Mouse (Mus musculus) embryonic facial prominence, embryonic 12.5 days (tissue): ENCODE measurements around the gene Prss8. TPM values are rescaled to one million over a fixed set of nuclear protein-coding genes. Genes with fewer than 3 reads are reported as not detected.
A peak's percentile ranks its signal among the peaks of the same experiment; 100 is the strongest.
"Not testable (repeated sequence)": the region's sequence is repeated elsewhere in the genome, so short reads cannot be mapped to it uniquely, and the experiment has no call there.

ENCODE experiments used
- ATAC-seq: fragments of 200-750 bp; cut with Nextera tagmentation; 2 replicates; pipeline ENCODE4 v1.8.0; 2017; ENCODE audit not compliant: insufficient number of reproducible peaks, insufficient read depth, low FRiP score, low TSS enrichment
- H3K27ac ChIP-seq: fragments of 300-500 bp; sonication (generic); 2 replicates; pipeline ENCODE4 v1.5.1; 2016; ENCODE audit warnings: mild to moderate bottlenecking
- H3K27me3 ChIP-seq: fragments of 300-500 bp; sonication (generic); 2 replicates; pipeline ENCODE4 v1.6.1; 2016; ENCODE audit warnings: mild to moderate bottlenecking, moderate library complexity
- H3K36me3 ChIP-seq: fragments of 300-500 bp; sonication (generic); 2 replicates; pipeline ENCODE4 v1.6.1; 2016; ENCODE audit warnings: mild to moderate bottlenecking
- H3K4me1 ChIP-seq: fragments of 300-500 bp; sonication (generic); 2 replicates; pipeline ENCODE4 v1.6.1; 2016
- H3K4me2 ChIP-seq: fragments of 300-500 bp; sonication (generic); replicated peaks from 2 replicates; pipeline ENCODE4 v1.6.1; 2016; ENCODE audit warnings: mild to moderate bottlenecking, moderate library complexity
- H3K4me3 ChIP-seq: fragments of 300-500 bp; sonication (generic); 2 replicates; pipeline ENCODE4 v1.5.1; 2016; ENCODE audit warnings: mild to moderate bottlenecking
- H3K9ac ChIP-seq: fragments of 300-500 bp; sonication (generic); 2 replicates; pipeline ENCODE4 v1.6.1; 2016; ENCODE audit warnings: mild to moderate bottlenecking, moderate library complexity
- H3K9me3 ChIP-seq: fragments of 300-500 bp; sonication (generic); 2 replicates; pipeline ENCODE4 v1.6.1; 2016; ENCODE audit warnings: mild to moderate bottlenecking, moderate library complexity
- WGBS: fragments of 180-500 bp; shearing (Covaris S2); methylation state at CpG from one replicate; pipeline ENCODE4 v1.1.7; 2016; 5-methylcytosine and 5-hydroxymethylcytosine counted together
- polyA plus RNA-seq: library from polyadenylated mRNA; unstranded; fragments of >200 nt; fragmentation: Nextera tagmentation; extraction: Ambion mirVana; gene quantifications from 2 replicates; pipeline ENCODE4 v1.2.1, GENCODE M21; 2016

Prss8 gene
- polyA plus RNA-seq, 1 experiment from 2014 or later: 8.4 TPM

- H3K4me2 ChIP-seq: peak within 1 kb of the TSS; percentile 78
- H3K36me3 ChIP-seq: peaks cover 36% of the 10 kb centered on the region
- no peaks in the 10 kb centered on the region for H3K9me3 ChIP-seq
- peak within 1 kb of the TSS; percentile 69 for H3K4me3 ChIP-seq
- 7% methylated on average over 38 of the region's 38 CpGs for WGBS
- peak within 1 kb of the TSS; percentile 83 for H3K9ac ChIP-seq
- peak; percentile 84 for ATAC-seq
- peak within 1 kb of the TSS; percentile 90 for H3K27ac ChIP-seq
- H3K27me3 ChIP-seq: no peaks in the 10 kb centered on the region
- peaks cover 15% of the 10 kb centered on the region for H3K4me1 ChIP-seq
Measured at GRCm38 (mm10) chr7:127903971-127904796, 25.7 kb downstream of the Prss8 start, which contains the start of gene Bckdk. TSS of gene Bckdk (plus strand) at chr7:127904082.

DNA sequence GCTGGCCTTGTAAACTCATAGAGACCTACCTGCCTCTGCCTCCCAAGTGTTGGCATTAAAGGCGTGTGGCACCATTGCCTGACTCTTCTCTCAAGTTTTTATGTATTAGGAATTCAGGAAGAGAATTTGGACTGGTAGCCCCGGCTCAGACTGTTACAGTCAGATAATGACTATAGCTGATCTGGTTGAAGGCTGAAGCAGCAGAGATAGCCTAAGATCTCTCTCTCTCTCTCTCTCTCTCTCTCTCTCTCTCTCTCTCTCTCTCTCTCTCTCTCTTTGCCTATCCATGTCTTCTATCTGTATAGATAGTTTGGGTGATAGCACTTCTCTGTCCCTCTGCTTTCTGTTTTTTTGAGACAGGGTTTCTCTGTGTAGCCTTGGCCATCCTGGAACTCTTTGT, 28.1 kb downstream of the Prss8 start:
- Histone ChIP-seq H3K27me3 (no peaks in the 10 kb centered on the region), H3K9ac (no peak overlapping the region), H3K4me2 (no peak overlapping the region), H3K27ac (no peak overlapping the region), H3K4me3 (no peak overlapping the region), H3K9me3 (no peaks in the 10 kb centered on the region), H3K4me1 (peaks cover 15% of the 10 kb centered on the region), H3K36me3 (peaks cover 12% of the 10 kb centered on the region)
- WGBS: 80% methylated on average over 2 of the region's 2 CpGs
- ATAC-seq: no peak

DNA sequence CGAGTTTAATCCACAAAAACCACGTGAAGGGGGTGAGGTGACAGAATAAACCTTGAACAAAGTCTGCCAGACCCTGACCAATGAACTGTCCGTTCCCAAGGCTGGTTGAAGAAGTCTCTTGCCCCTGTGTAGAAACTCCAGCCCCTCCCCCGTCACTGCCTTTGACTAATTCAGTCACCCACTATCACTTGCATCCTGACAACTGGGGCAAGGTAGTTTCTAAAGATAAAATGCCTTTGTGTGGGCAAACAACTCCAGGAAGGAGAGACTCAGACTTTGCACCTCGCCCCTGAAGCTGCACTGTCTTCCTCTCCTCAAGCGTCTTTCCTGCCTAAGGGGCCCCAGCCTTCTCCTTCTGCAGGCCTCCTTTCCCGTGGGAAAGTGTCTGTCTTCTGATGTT, 29.9 kb downstream of the Prss8 start:
- Histone ChIP-seq H3K4me2 (no peak overlapping the region), H3K4me1 (peaks cover 9% of the 10 kb centered on the region), H3K9ac (no peak overlapping the region), H3K9me3 (no peaks in the 10 kb centered on the region), H3K4me3 (no peak overlapping the region), H3K27ac (no peak overlapping the region), H3K27me3 (no peaks in the 10 kb centered on the region), H3K36me3 (no peaks in the 10 kb centered on the region)
- 51% methylated on average over 7 of the region's 7 CpGs for WGBS
- no peak for ATAC-seq

- no peak overlapping the region for H3K27ac ChIP-seq
- no peaks in the 10 kb centered on the region for H3K9me3 ChIP-seq
- no peak overlapping the region for H3K4me3 ChIP-seq
- 35% methylated on average over 10 of the region's 10 CpGs for WGBS
- H3K4me1 ChIP-seq: peaks cover 10% of the 10 kb centered on the region; the same call in 1 of the 2 replicates
- H3K27me3 ChIP-seq: no peaks in the 10 kb centered on the region
- no peak for ATAC-seq
- H3K36me3 ChIP-seq: 0 out of 2 replicates have a peak, but pooled peaks cover 1% of the 10 kb centered on the region
- no peak overlapping the region for H3K4me2 ChIP-seq
- H3K9ac ChIP-seq: no peak overlapping the region
Measured at GRCm38 (mm10) chr7:127898179-127898956, 31.5 kb downstream of the Prss8 start.

DNA sequence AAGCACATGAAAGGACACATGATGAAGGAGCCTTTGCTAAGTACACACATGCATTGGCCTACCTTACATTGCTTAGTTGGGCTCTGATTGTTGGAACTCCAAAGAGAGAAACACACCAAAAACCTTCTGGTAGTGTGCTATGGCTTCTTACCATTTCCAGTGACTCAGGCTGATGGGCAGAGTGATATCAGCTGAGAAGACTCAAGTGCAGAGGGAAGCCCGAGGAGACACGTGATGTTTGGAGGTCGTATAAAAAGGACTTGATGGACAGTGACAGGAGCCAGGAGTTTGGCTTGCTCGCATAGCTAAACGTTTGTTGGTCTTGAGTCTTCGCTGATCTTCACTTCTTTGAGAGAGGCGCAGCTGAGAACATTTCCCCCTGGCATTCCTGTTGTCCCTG, 32.4 kb downstream of the Prss8 start:
- H3K27me3 ChIP-seq: no peaks in the 10 kb centered on the region
- WGBS: 89% methylated on average over 7 of the region's 7 CpGs
- ATAC-seq: no peak
- no peak overlapping the region for H3K4me2 ChIP-seq
- peaks cover 10% of the 10 kb centered on the region for H3K36me3 ChIP-seq
- H3K9me3 ChIP-seq: no peaks in the 10 kb centered on the region
- H3K4me1 ChIP-seq: peaks cover 10% of the 10 kb centered on the region; the same call in 1 of the 2 replicates
- no peak overlapping the region for H3K4me3 ChIP-seq
- no peak overlapping the region for H3K27ac ChIP-seq
- H3K9ac ChIP-seq: no peak overlapping the region

GRCm38 (mm10) chr7:127896384-127896783, 33.5 kb downstream of the Prss8 start:
- no peak overlapping the region for H3K4me3 ChIP-seq
- H3K36me3 ChIP-seq: peaks cover 13% of the 10 kb centered on the region
- no peak overlapping the region for H3K4me2 ChIP-seq
- no peaks in the 10 kb centered on the region for H3K27me3 ChIP-seq
- no peak overlapping the region for H3K27ac ChIP-seq
- H3K9me3 ChIP-seq: no peaks in the 10 kb centered on the region
- ATAC-seq: no peak
- H3K9ac ChIP-seq: no peak overlapping the region
- 57% methylated on average over 13 of the region's 13 CpGs for WGBS
- H3K4me1 ChIP-seq: peaks cover 10% of the 10 kb centered on the region; the same call in 1 of the 2 replicates

DNA sequence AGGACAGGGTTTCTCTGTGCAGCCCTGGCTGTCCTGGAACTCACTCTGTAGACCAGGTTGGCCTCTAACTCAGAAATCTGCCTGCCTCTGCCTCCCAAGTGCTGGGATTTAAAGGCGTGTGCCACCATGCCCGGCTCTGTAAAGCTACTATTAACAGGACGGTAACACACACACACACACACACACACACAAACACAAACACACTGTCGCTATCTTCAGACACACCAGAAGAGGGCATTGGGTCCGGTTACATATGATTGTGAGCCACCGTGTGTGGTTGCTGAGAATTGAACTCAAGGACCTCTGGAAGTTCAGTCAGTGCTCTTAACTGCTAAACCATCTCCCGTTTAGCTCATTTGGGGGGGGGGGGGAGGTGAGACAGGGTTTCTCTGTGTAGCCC, 34.0 kb downstream of the Prss8 start:
- not testable (repeated sequence) for H3K27me3 ChIP-seq, H3K9ac ChIP-seq, ATAC-seq, H3K9me3 ChIP-seq
- H3K4me2 ChIP-seq: peak overlapping the region; percentile 74
- peaks cover 13% of the 10 kb centered on the region for H3K36me3 ChIP-seq
- peak overlapping the region; percentile 32; the same call in 1 of the 2 replicates for H3K27ac ChIP-seq
- peaks cover 10% of the 10 kb centered on the region; the same call in 1 of the 2 replicates for H3K4me1 ChIP-seq
- peak overlapping the region; percentile 59; the same call in 1 of the 2 replicates for H3K4me3 ChIP-seq
- WGBS: 72% methylated on average over 7 of the region's 7 CpGs

GRCm38 (mm10) chr7:127895442-127895841, 34.5 kb downstream of the Prss8 start, which contains the start of the genes Gm21974 and Vkorc1:
TSS of gene Gm21974 (minus strand) at chr7:127895454.
TSS of gene Vkorc1 (minus strand) at chr7:127895617.
- Histone ChIP-seq H3K4me1 (peaks cover 10% of the 10 kb centered on the region; the same call in 1 of the 2 replicates), H3K4me3 (peak within 1 kb of the TSS; percentile 59), H3K9me3 (no peaks in the 10 kb centered on the region), H3K4me2 (peak within 1 kb of the TSS; percentile 74), H3K27ac (peak within 1 kb of the TSS; percentile 67), H3K27me3 (no peaks in the 10 kb centered on the region), H3K9ac (peak within 1 kb of the TSS; percentile 63), H3K36me3 (peaks cover 13% of the 10 kb centered on the region)
- under 1% methylated on average over 26 of the region's 26 CpGs for WGBS
- peak; percentile 98 for ATAC-seq

DNA sequence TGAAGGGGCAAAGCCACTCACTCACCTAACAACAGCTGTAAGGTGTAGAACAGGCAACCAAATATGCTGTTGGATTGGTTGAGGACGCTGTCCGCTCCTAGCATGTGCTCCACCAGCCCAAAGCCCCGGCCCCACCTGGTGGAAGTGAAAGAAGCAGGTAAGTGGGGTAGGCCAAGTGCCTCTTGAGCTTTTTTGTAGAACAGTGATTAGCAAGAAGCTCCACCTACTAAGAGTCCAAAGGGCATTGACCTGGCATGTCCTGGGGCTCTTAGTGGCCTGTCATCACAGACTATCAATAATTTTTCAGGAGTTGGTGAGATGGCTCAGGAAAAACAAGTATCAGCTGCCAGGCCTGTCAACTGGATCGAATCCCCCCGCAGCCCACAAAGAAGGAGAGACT, 35.4 kb downstream of the Prss8 start:
- Histone ChIP-seq H3K27me3 (no peaks in the 10 kb centered on the region), H3K4me2 (peak overlapping the region; percentile 74), H3K27ac (no peak overlapping the region), H3K4me1 (peaks cover 10% of the 10 kb centered on the region; the same call in 1 of the 2 replicates), H3K9ac (no peak overlapping the region), H3K9me3 (no peaks in the 10 kb centered on the region), H3K36me3 (peaks cover 13% of the 10 kb centered on the region), H3K4me3 (peak overlapping the region; percentile 59)
- ATAC-seq: no peak
- WGBS: 82% methylated on average over 5 of the region's 5 CpGs

DNA sequence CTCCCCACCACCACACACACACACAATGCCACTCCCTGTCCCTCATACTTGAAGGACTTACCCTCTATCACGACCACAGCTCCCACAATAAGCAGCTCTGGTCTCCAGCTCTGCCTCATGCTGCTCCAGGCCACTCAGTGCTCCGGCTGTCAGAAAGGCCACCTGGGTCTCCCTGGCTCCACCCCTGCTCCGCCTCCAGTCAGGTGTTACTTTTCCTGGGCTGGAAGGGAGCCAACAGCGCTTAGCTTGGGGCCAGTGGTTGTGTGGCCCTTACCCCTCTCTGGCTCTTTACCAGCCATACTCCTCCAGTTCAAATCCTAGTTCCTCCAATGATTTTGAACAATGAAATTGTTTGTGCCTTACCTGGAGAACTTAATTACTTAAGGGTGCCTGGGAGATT, 39.1 kb downstream of the Prss8 start, which contains the start of gene Prss53:
Prss53 (minus strand) TSS at position 173 of the 400 bp plus-strand sequence.
- ATAC-seq: no peak
- no peak within 1 kb of the TSS for H3K4me3 ChIP-seq
- no peaks in the 10 kb centered on the region for H3K9me3 ChIP-seq
- WGBS: 33% methylated on average over 4 of the region's 4 CpGs
- peaks cover 13% of the 10 kb centered on the region; the same call in 1 of the 2 replicates for H3K4me1 ChIP-seq
- no peaks in the 10 kb centered on the region for H3K27me3 ChIP-seq
- peaks cover 49% of the 10 kb centered on the region for H3K36me3 ChIP-seq
- H3K27ac ChIP-seq: no peak within 1 kb of the TSS
- no peak within 1 kb of the TSS for H3K9ac ChIP-seq
- no peak within 1 kb of the TSS for H3K4me2 ChIP-seq

GRCm38 (mm10) chr7:127888821-127889220, 41.1 kb downstream of the Prss8 start:
- 77% methylated on average over 3 of the region's 3 CpGs for WGBS
- Histone ChIP-seq H3K4me3 (no peak overlapping the region), H3K9me3 (no peaks in the 10 kb centered on the region), H3K27ac (no peak overlapping the region), H3K9ac (no peak overlapping the region), H3K4me1 (peaks cover 8% of the 10 kb centered on the region), H3K27me3 (no peaks in the 10 kb centered on the region), H3K36me3 (peaks cover 66% of the 10 kb centered on the region), H3K4me2 (no peak overlapping the region)
- no peak for ATAC-seq
